Mouse (Mus musculus) colon, adult 2 months (tissue): ENCODE measurements around the gene Gm21863. TPM values are rescaled to one million over a fixed set of nuclear protein-coding genes. Genes with fewer than 3 reads are reported as not detected.

ENCODE experiments used
- polyA plus RNA-seq: library from polyadenylated mRNA; depleted of rRNA; stranded (reverse); fragments of >200 nt; gene quantifications from 2 replicates; pipeline ENCODE4 v1.2.3, GENCODE M21; 2012; rRNA removed

Gm21863 gene
- polyA plus RNA-seq, result not detected in 2 replicates

DNA sequence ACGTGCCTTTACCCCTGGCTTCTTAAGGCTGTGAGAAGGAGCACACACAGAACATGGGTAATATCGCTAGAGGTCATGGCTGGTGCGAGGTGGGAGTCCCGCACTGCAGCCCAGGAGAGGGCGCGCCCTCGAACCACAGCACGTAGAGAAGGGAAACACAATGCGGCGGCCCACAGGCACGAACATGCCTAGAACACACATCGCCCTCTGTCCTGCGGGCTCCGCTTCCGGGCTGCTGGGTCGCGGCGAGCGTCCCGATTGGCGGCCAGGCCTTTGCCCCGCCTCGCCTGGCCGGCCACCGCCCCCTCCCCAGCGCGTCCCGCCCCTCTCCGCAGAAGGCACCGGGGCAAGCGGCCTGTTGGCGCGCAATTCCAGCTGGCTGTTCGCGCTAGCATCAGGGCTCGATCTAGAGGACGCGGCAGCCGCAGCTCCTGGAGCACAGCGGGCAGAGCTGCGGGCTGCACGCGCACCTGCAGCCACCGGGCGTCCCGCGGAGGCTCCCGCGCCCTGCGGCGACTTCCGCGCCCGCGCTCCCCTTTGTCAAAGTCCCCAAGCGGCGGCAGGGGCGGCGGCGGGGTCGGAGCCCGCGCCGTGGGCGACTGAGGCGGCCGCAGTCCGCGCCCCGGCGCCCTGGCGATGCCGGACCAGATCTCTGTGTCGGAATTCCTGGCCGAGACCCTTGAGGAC lies at the start of gene Gm21863:
Gene Gm21863, plus strand, starts transcription at position 637 of the 687 bp plus-strand sequence.

